Mouse (Mus musculus): Measurements from ENCODE around the gene Eef1g. TPM values are rescaled to one million over a fixed set of nuclear protein-coding genes. Genes with fewer than 3 reads are reported as not detected.

Eef1g gene
- total and polyA plus RNA-seq, 3 experiments: 237 to 955 (median 647) TPM

- H3K36me3 ChIP-seq (replicated peaks): peaks cover 71% of the 10 kb centered on the region
- no peaks in the 10 kb centered on the region for H3K9me3 ChIP-seq (replicated peaks)
- peaks cover 83% of the 10 kb centered on the region for H3K4me1 ChIP-seq (ENCODE audit: insufficient read depth, low read depth, low read length)
- H3K27me3 ChIP-seq (ENCODE audit: insufficient read depth, low read length): no peaks in the 10 kb centered on the region
- ATAC-seq (ENCODE audit: extremely low read depth, insufficient number of reproducible peaks, low FRiP score, poor library complexity, severe bottlenecking): peak; percentile 37; the same call in 1 of the 2 replicates
- peak; percentile 57 for DNase-seq (ENCODE audit: low spot score)
- TF ChIP-seq CTCF (IDR thresholded peaks at IDR 0.05; ENCODE audit: low read depth, low read length) (no peak), GATA1 (IDR thresholded peaks at IDR 0.05; ENCODE audit: borderline replicate concordance, low read length) (no peak), GATA2 (IDR thresholded peaks at IDR 0.05; ENCODE audit: borderline replicate concordance, low read depth, low read length) (no peak), POLR2AphosphoS5 (IDR thresholded peaks at IDR 0.05; ENCODE audit: insufficient replicate concordance, low read depth, low read length) (no peak), TAL1 (conservative IDR thresholded peaks at IDR 0.05; ENCODE audit: low read depth, low read length) (no peak)
- H3K4me3 ChIP-seq (ENCODE audit: low read depth, low read length): no peak overlapping the region
Measured at GRCm38 (mm10) chr19:8980771-8981170, 13.9 kb downstream of the Eef1g start.

- ATAC-seq (ENCODE audit: extremely low read depth, insufficient number of reproducible peaks, low FRiP score, poor library complexity, severe bottlenecking): no peak
- peaks cover 74% of the 10 kb centered on the region for H3K4me1 ChIP-seq (ENCODE audit: insufficient read depth, low read depth, low read length)
- no peak for DNase-seq (ENCODE audit: low spot score)
Measured at GRCm38 (mm10) chr19:8981450-8982168, 14.8 kb downstream of the Eef1g start.

DNA sequence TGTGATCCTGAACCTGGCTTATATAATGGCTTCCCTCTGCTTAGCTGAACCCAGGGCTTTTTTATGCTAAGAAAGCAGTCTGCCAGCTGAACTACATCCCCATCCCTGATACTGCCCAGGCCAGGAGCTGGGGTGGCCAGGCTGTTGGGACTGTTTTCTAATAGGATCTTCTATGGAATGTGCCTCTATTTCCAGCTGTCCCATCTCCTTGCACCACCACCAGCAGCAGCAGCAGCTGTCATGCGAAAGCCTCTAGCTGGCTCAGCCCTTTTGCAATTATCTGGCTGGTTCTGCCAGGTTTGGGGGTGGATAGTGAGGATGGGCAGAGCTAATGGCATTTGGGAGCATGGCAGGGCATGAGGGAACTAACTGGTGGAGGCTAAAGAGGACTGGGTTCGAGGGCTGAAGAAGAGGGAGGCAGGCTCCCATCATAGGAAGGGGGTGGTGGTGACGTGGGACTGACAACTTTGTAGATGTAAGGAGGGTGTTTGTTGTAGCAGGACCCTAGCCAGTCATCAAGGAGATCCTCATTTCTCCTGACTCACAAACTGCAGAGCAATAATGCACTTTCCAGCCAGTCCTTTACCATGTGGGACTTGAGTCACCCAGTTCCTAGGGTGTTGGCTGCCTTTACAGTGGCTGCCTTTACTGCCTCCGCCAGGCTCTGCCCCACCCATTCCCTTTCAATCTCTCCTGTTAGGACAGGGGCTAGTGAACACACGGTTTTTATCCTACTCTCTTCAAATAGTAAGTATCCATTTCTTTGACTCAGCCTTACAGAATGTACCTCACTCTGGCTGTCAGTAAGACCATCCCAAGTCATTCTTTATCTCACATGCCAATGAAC, 15.7 kb downstream of the Eef1g start:
- TF ChIP-seq TAL1 (conservative IDR thresholded peaks at IDR 0.05; ENCODE audit: low read depth, low read length) (no peak), GATA1 (IDR thresholded peaks at IDR 0.05; ENCODE audit: borderline replicate concordance, low read length) (no peak), POLR2AphosphoS5 (IDR thresholded peaks at IDR 0.05; ENCODE audit: insufficient replicate concordance, low read depth, low read length) (no peak; the same call in 1 of the 2 replicates), GATA2 (IDR thresholded peaks at IDR 0.05; ENCODE audit: borderline replicate concordance, low read depth, low read length) (no peak), CTCF (IDR thresholded peaks at IDR 0.05; ENCODE audit: low read depth, low read length) (no peak)
- H3K27me3 ChIP-seq (ENCODE audit: insufficient read depth, low read length): no peaks in the 10 kb centered on the region
- DNase-seq (ENCODE audit: low spot score): no peak
- H3K9me3 ChIP-seq (replicated peaks): no peaks in the 10 kb centered on the region
- no peak overlapping the region for H3K4me3 ChIP-seq (ENCODE audit: low read depth, low read length)
- 0 out of 2 replicates have a peak, but pooled peaks have one; percentile 25 for ATAC-seq (ENCODE audit: extremely low read depth, insufficient number of reproducible peaks, low FRiP score, poor library complexity, severe bottlenecking)
- peaks cover 70% of the 10 kb centered on the region for H3K4me1 ChIP-seq (ENCODE audit: insufficient read depth, low read depth, low read length)
- H3K36me3 ChIP-seq (replicated peaks): peaks cover 53% of the 10 kb centered on the region

More at GRCm38 (mm10) chr19:8981450-8982168, 14.8 kb downstream of the Eef1g start:
- no peaks in the 10 kb centered on the region for H3K27me3 ChIP-seq (ENCODE audit: insufficient read depth, low read length)
- peaks cover 62% of the 10 kb centered on the region for H3K36me3 ChIP-seq (replicated peaks)
- H3K9me3 ChIP-seq (replicated peaks): no peaks in the 10 kb centered on the region
- no peak overlapping the region for H3K4me3 ChIP-seq (ENCODE audit: low read depth, low read length)
- TF ChIP-seq TAL1 (conservative IDR thresholded peaks at IDR 0.05; ENCODE audit: low read depth, low read length): no peak
- no peak for TF ChIP-seq CTCF (IDR thresholded peaks at IDR 0.05; ENCODE audit: low read depth, low read length)
- no peak for TF ChIP-seq GATA2 (IDR thresholded peaks at IDR 0.05; ENCODE audit: borderline replicate concordance, low read depth, low read length)
- TF ChIP-seq POLR2AphosphoS5 (IDR thresholded peaks at IDR 0.05; ENCODE audit: insufficient replicate concordance, low read depth, low read length): no peak; the same call in 1 of the 2 replicates
- no peak for TF ChIP-seq GATA1 (IDR thresholded peaks at IDR 0.05; ENCODE audit: borderline replicate concordance, low read length)

DNA sequence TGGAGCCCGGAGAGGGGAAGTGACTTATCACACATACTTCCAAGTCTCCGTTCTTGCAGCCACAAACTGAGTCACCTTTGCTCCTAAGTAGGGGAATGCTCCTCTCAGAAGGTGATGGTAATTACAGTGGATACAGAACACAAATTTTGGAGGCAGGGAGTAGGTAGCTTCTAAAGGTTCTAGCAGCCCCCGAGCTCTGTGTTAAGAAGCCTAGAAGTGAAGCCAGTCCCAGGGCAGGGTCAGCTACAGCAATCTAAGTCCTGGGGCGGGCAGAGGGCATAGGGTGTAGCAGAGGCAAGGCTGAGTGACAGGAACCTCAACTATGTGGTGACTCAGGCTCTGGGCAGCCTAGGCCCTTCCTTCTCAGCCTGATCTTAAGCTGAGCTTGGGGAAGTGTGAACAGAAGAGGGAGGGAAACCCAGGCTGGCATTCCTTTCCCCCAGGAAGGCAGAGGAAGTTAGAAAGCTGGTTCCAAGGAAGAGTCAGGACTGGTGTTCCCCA, 16.4 kb downstream of the Eef1g start:
- TF ChIP-seq TAL1 (conservative IDR thresholded peaks at IDR 0.05; ENCODE audit: low read depth, low read length): no peak
- no peak for TF ChIP-seq GATA1 (IDR thresholded peaks at IDR 0.05; ENCODE audit: borderline replicate concordance, low read length)
- TF ChIP-seq CTCF (IDR thresholded peaks at IDR 0.05; ENCODE audit: low read depth, low read length): no peak
- TF ChIP-seq GATA2 (IDR thresholded peaks at IDR 0.05; ENCODE audit: borderline replicate concordance, low read depth, low read length): no peak
- no peak for TF ChIP-seq POLR2AphosphoS5 (IDR thresholded peaks at IDR 0.05; ENCODE audit: insufficient replicate concordance, low read depth, low read length)
- no peaks in the 10 kb centered on the region for H3K9me3 ChIP-seq (replicated peaks)
- H3K36me3 ChIP-seq (replicated peaks): peaks cover 46% of the 10 kb centered on the region
- H3K27me3 ChIP-seq (ENCODE audit: insufficient read depth, low read length): peaks cover 6% of the 10 kb centered on the region
- H3K4me1 ChIP-seq (ENCODE audit: insufficient read depth, low read depth, low read length): peaks cover 71% of the 10 kb centered on the region
- no peak for ATAC-seq (ENCODE audit: extremely low read depth, insufficient number of reproducible peaks, low FRiP score, poor library complexity, severe bottlenecking)
- DNase-seq (ENCODE audit: low spot score): no peak
- no peak overlapping the region for H3K4me3 ChIP-seq (ENCODE audit: low read depth, low read length)

DNA sequence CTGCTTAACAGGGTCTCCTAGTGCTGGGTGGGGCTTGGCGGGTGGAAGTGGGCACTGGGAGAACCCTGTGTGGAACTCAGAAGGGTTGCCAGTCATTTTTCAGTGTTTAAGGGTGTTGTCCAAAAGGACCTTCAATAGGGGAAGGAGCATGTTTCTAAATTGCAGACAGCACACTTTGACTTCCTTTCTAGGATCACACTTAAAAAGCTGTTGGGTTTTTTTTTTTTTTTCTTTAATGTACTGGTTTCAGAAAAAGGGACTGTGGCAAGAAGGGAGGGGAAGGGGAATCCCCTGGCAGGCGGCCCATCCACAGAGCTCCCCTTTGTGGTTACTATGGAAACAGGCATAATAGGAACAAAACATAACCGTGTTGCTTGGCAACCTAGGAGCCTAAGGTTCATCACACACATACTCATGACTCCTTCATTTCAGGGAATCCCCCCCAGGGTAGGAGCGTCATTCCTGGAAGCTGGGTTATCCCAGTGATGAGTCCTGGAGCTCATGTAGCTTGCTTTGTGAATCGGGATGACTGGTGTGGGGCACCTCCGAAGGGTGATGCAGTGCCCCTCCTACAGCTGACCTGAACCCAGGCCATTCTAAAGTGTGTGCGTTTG, 17.5 kb downstream of the Eef1g start:
- Histone ChIP-seq H3K9me3 (replicated peaks) (no peaks in the 10 kb centered on the region), H3K4me1 (ENCODE audit: insufficient read depth, low read depth, low read length) (peaks cover 72% of the 10 kb centered on the region), H3K36me3 (replicated peaks) (peaks cover 35% of the 10 kb centered on the region), H3K27me3 (ENCODE audit: insufficient read depth, low read length) (peaks cover 17% of the 10 kb centered on the region), H3K4me3 (ENCODE audit: low read depth, low read length) (no peak overlapping the region)
- TF ChIP-seq POLR2AphosphoS5 (IDR thresholded peaks at IDR 0.05; ENCODE audit: insufficient replicate concordance, low read depth, low read length) (no peak), GATA2 (IDR thresholded peaks at IDR 0.05; ENCODE audit: borderline replicate concordance, low read depth, low read length) (no peak), CTCF (IDR thresholded peaks at IDR 0.05; ENCODE audit: low read depth, low read length) (no peak), TAL1 (conservative IDR thresholded peaks at IDR 0.05; ENCODE audit: low read depth, low read length) (no peak), GATA1 (IDR thresholded peaks at IDR 0.05; ENCODE audit: borderline replicate concordance, low read length) (no peak)
- ATAC-seq (ENCODE audit: extremely low read depth, insufficient number of reproducible peaks, low FRiP score, poor library complexity, severe bottlenecking) (no peak), DNase-seq (ENCODE audit: low spot score) (no peak)
